Mouse (Mus musculus) liver, embryonic 13.5 days (tissue): ENCODE data around the gene Urb1. TPM values are rescaled to one million over a fixed set of nuclear protein-coding genes. Genes with fewer than 3 reads are reported as not detected.
A peak's percentile ranks its signal among the peaks of the same experiment; 100 is the strongest.

Experiments used
- ATAC-seq: fragments of 200-750 bp; cut with Nextera tagmentation; 2 replicates; pipeline ENCODE4 v1.8.0; 2017; ENCODE audit warnings: low read depth, mild to moderate bottlenecking, moderate number of reproducible peaks, moderate library complexity
- DNase-seq: peaks from one replicate; pipeline ENCODE4 v3.0.0; 2022
- H3K27ac ChIP-seq: fragments of 300-500 bp; sonication (generic); 2 replicates; pipeline ENCODE4 v1.5.1; 2015; ENCODE audit warnings: moderate library complexity, mild to moderate bottlenecking, inconsistent platforms
- H3K27me3 ChIP-seq: fragments of 300-500 bp; sonication (generic); 2 replicates; pipeline ENCODE4 v1.6.1; 2015; ENCODE audit warnings: mild to moderate bottlenecking, inconsistent platforms
- H3K36me3 ChIP-seq: fragments of 300-500 bp; sonication (generic); 2 replicates; pipeline ENCODE4 v1.6.1; 2015; ENCODE audit warnings: mild to moderate bottlenecking, inconsistent platforms
- H3K4me1 ChIP-seq: fragments of 300-500 bp; sonication (generic); replicated peaks from 2 replicates; pipeline ENCODE4 v1.6.1; 2015; ENCODE audit warnings: inconsistent platforms
- H3K4me2 ChIP-seq: fragments of 300-500 bp; sonication (generic); 2 replicates; pipeline ENCODE4 v1.6.1; 2015; ENCODE audit warnings: inconsistent platforms, mild to moderate bottlenecking, moderate library complexity
- H3K4me3 ChIP-seq: fragments of 300-500 bp; sonication (generic); replicated peaks from 2 replicates; pipeline ENCODE4 v1.5.1; 2015; ENCODE audit warnings: mild to moderate bottlenecking, inconsistent platforms
- H3K9ac ChIP-seq: fragments of 300-500 bp; sonication (generic); 2 replicates; pipeline ENCODE4 v1.6.1; 2015; ENCODE audit warnings: mild to moderate bottlenecking, inconsistent platforms
- H3K9me3 ChIP-seq: fragments of 300-500 bp; sonication (generic); replicated peaks from 2 replicates; pipeline ENCODE4 v1.6.1; 2016; ENCODE audit warnings: inconsistent platforms
- WGBS: fragments of 180-500 bp; shearing (Covaris S2); methylation state at CpG from one replicate; pipeline ENCODE4 v1.1.7; 2015; ENCODE audit not compliant: insufficient replicate concordance; 5-methylcytosine and 5-hydroxymethylcytosine counted together
- polyA plus RNA-seq: library from polyadenylated mRNA; unstranded; fragments of >200 nt; fragmentation: Nextera tagmentation; extraction: Ambion mirVana; gene quantifications from 2 replicates; pipeline ENCODE4 v1.2.1, GENCODE M21; 2015

Gene Urb1
- 4.7 and 7.5 TPM in 2 replicates for polyA plus RNA-seq

GRCm38 (mm10) chr16:90809975-90810715 lies at the start of gene Urb1:
Gene Urb1 (minus strand): TSS chr16:90810413.
- Histone ChIP-seq H3K4me1 (peaks cover 38% of the 10 kb centered on the region), H3K4me2 (peak within 1 kb of the TSS; percentile 93), H3K9ac (peak within 1 kb of the TSS; percentile 78), H3K27ac (peak within 1 kb of the TSS; percentile 92), H3K4me3 (peak within 1 kb of the TSS; percentile 89), H3K27me3 (0 out of 2 replicates have a peak, but pooled peaks cover 5% of the 10 kb centered on the region), H3K9me3 (no peaks in the 10 kb centered on the region), H3K36me3 (peaks cover 6% of the 10 kb centered on the region; the same call in 1 of the 2 replicates)
- DNase-seq: peak; percentile 95
- WGBS: under 1% methylated on average over 47 of the region's 47 CpGs
- peak; percentile 90 for ATAC-seq

DNA sequence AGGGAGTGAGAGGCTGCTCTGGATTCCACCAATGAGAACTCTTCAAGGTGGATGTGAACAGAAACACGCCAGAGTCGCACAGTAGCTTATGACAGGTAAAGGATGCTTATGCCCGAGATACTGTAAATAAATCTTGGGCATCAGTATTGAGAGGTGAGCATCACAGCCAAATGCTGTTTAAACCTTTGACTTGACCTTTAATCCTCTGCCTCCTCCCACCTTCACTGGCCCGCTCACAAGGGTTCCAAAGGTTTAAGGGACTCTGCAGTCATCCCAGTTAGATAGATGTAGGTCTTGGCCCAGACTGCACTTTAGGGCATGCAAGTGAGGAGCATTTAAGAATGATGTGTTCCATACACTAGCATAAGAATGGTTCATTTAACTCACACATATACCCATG lies 48.0 kb upstream of the Urb1 start:
- 0 out of 2 replicates have a peak, but pooled peaks cover 10% of the 10 kb centered on the region for H3K27me3 ChIP-seq
- H3K9ac ChIP-seq: no peak overlapping the region
- H3K27ac ChIP-seq: no peak overlapping the region
- H3K4me2 ChIP-seq: no peak overlapping the region
- ATAC-seq: no peak
- H3K9me3 ChIP-seq: no peaks in the 10 kb centered on the region
- 0 out of 2 replicates have a peak, but pooled peaks cover 2% of the 10 kb centered on the region for H3K4me1 ChIP-seq
- no peaks in the 10 kb centered on the region for H3K36me3 ChIP-seq
- WGBS: 62% methylated on average over 4 of the region's 4 CpGs
- H3K4me3 ChIP-seq: no peak overlapping the region
- DNase-seq: no peak

- no peak overlapping the region for H3K27ac ChIP-seq
- no peaks in the 10 kb centered on the region for H3K9me3 ChIP-seq
- H3K27me3 ChIP-seq: 0 out of 2 replicates have a peak, but pooled peaks cover 10% of the 10 kb centered on the region
- 0 out of 2 replicates have a peak, but pooled peaks cover 2% of the 10 kb centered on the region for H3K4me1 ChIP-seq
- no peak overlapping the region for H3K4me3 ChIP-seq
- no peak overlapping the region for H3K4me2 ChIP-seq
- no peaks in the 10 kb centered on the region for H3K36me3 ChIP-seq
- no peak for DNase-seq
- WGBS: 58% methylated on average over 6 of the region's 6 CpGs
- ATAC-seq: no peak
- no peak overlapping the region for H3K9ac ChIP-seq
Measured at GRCm38 (mm10) chr16:90856552-90857200, 46.5 kb upstream of the Urb1 start.

DNA sequence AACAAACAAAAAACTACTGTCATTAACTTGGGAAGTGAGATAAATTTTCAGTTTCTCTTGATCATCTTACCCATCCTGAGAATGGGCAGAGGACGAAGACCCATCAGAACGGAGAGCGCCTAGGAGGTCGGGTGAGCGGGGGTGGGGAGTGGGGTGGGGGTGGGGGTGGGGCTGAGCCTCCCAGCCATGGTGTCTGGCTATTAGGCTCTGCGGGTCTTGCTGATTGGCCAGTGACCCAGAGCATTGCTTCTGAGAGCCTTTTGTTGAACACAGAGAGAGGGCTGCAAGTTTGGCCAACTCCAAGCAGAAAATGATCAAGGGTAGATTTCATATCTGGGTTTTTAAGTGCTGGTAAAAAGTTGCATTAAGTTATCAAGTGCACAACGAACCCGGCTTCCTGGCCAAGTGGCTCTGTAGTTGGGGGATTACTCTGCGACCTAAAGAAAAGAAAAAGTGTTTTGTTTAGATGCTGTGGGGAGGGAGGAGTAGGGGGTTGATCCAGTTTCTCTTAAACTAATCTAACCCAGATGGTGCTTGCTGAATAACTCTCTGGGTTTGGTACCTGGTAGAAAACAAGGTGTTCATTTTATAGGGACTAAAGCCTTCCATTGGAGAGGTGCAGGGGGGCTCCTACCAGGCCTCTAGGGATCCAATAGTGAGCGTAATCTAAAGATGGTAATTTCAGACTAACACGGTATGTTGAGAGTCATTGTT lies 41.6 kb upstream of the Urb1 start:
- Histone ChIP-seq H3K27ac (no peak overlapping the region), H3K9me3 (no peaks in the 10 kb centered on the region), H3K4me2 (no peak overlapping the region), H3K9ac (no peak overlapping the region), H3K4me3 (no peak overlapping the region), H3K27me3 (peaks cover 10% of the 10 kb centered on the region; the same call in 1 of the 2 replicates), H3K36me3 (no peaks in the 10 kb centered on the region), H3K4me1 (0 out of 2 replicates have a peak, but pooled peaks cover 1% of the 10 kb centered on the region)
- DNase-seq (no peak), ATAC-seq (no peak)
- WGBS: 64% methylated on average over 11 of the region's 11 CpGs

GRCm38 (mm10) chr16:90850881-90851280 lies 40.7 kb upstream of the Urb1 start:
- H3K4me3 ChIP-seq: no peak overlapping the region
- H3K9me3 ChIP-seq: no peaks in the 10 kb centered on the region
- 61% methylated on average over 7 of the region's 7 CpGs for WGBS
- H3K27me3 ChIP-seq: peaks cover 10% of the 10 kb centered on the region; the same call in 1 of the 2 replicates
- H3K9ac ChIP-seq: no peak overlapping the region
- H3K36me3 ChIP-seq: no peaks in the 10 kb centered on the region
- H3K27ac ChIP-seq: no peak overlapping the region
- no peak for ATAC-seq
- no peak overlapping the region for H3K4me2 ChIP-seq
- no peak for DNase-seq
- no peaks in the 10 kb centered on the region for H3K4me1 ChIP-seq

DNA sequence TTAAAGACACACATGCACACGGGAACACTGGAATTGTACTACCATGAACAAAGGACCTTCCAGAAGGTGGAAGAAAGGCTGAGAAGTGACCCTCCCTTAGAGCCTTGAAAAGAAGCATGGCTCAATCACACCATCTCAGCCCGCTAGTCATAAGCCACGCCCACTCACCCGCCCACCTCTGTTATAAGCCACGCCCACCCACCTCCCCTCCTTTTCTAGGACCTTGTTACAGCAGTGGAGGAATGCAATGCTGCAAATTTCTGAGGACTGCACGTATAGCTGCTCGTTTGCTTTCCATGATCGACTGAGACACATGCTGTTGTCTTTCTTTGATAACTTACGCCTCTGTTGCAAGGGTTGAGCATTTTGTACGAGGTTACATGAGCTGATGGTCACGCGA lies 39.0 kb upstream of the Urb1 start:
- WGBS: 34% methylated on average over 12 of the region's 12 CpGs
- Histone ChIP-seq H3K4me2 (no peak overlapping the region), H3K36me3 (no peaks in the 10 kb centered on the region), H3K4me3 (no peak overlapping the region), H3K27me3 (no peaks in the 10 kb centered on the region; the same call in 1 of the 2 replicates), H3K4me1 (no peaks in the 10 kb centered on the region), H3K27ac (no peak overlapping the region), H3K9ac (no peak overlapping the region), H3K9me3 (no peaks in the 10 kb centered on the region)
- DNase-seq (no peak), ATAC-seq (no peak)

GRCm38 (mm10) chr16:90848697-90849096 lies 38.5 kb upstream of the Urb1 start:
- H3K4me3 ChIP-seq: no peak overlapping the region
- H3K36me3 ChIP-seq: no peaks in the 10 kb centered on the region
- DNase-seq (no peak), ATAC-seq (no peak)
- WGBS: 60% methylated on average over 7 of the region's 7 CpGs
- no peak overlapping the region for H3K9ac ChIP-seq
- H3K27me3 ChIP-seq: no peaks in the 10 kb centered on the region; the same call in 1 of the 2 replicates
- no peak overlapping the region for H3K27ac ChIP-seq
- H3K9me3 ChIP-seq: no peaks in the 10 kb centered on the region
- no peaks in the 10 kb centered on the region for H3K4me1 ChIP-seq
- no peak overlapping the region for H3K4me2 ChIP-seq

DNA sequence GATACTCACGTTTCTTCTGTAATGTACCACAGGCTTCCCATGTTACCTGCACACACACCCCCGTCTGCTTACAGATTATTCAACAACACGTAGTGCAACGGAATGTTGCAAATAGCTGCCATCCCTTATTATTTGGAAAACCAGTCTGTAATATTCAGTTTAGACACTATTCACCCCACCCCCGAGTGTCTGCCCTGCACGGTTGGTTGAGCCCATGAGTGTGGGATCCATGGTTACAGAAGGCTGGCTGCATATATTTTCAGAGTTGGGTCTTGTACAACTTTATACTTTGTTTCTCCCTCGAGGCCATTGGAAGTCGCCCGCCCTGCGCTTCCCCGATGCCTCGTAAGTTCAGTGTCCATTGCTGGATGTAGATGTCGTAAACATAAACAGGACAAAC lies 35.4 kb upstream of the Urb1 start:
- H3K4me2 ChIP-seq: no peak overlapping the region
- no peaks in the 10 kb centered on the region for H3K9me3 ChIP-seq
- no peak overlapping the region for H3K4me3 ChIP-seq
- DNase-seq: no peak
- H3K4me1 ChIP-seq: no peaks in the 10 kb centered on the region
- WGBS: 75% methylated on average over 13 of the region's 13 CpGs
- no peaks in the 10 kb centered on the region for H3K36me3 ChIP-seq
- H3K27me3 ChIP-seq: peaks cover 7% of the 10 kb centered on the region; the same call in 1 of the 2 replicates
- no peak for ATAC-seq
- no peak overlapping the region for H3K27ac ChIP-seq
- no peak overlapping the region for H3K9ac ChIP-seq

GRCm38 (mm10) chr16:90845038-90845437 lies 34.8 kb upstream of the Urb1 start:
- Histone ChIP-seq H3K9ac (no peak overlapping the region), H3K36me3 (no peaks in the 10 kb centered on the region), H3K27ac (no peak overlapping the region), H3K4me1 (no peaks in the 10 kb centered on the region), H3K27me3 (peaks cover 8% of the 10 kb centered on the region; the same call in 1 of the 2 replicates), H3K4me2 (no peak overlapping the region), H3K4me3 (no peak overlapping the region), H3K9me3 (no peaks in the 10 kb centered on the region)
- 68% methylated on average over 6 of the region's 6 CpGs for WGBS
- ATAC-seq (no peak), DNase-seq (no peak)

- 69% methylated on average over 9 of the region's 9 CpGs for WGBS
- Histone ChIP-seq H3K4me1 (no peaks in the 10 kb centered on the region), H3K36me3 (no peaks in the 10 kb centered on the region), H3K9me3 (no peaks in the 10 kb centered on the region), H3K4me2 (no peak overlapping the region), H3K4me3 (no peak overlapping the region), H3K27me3 (peaks cover 13% of the 10 kb centered on the region; the same call in 1 of the 2 replicates), H3K9ac (no peak overlapping the region), H3K27ac (no peak overlapping the region)
- DNase-seq (no peak), ATAC-seq (no peak)
Measured at GRCm38 (mm10) chr16:90842164-90842563, 32.0 kb upstream of the Urb1 start.

- Histone ChIP-seq H3K4me1 (no peaks in the 10 kb centered on the region), H3K9me3 (no peaks in the 10 kb centered on the region), H3K36me3 (no peaks in the 10 kb centered on the region), H3K27ac (no peak overlapping the region), H3K4me3 (no peak overlapping the region), H3K9ac (no peak overlapping the region), H3K27me3 (peaks cover 55% of the 10 kb centered on the region), H3K4me2 (no peak overlapping the region)
- ATAC-seq (no peak), DNase-seq (no peak)
- 53% methylated on average over 8 of the region's 8 CpGs for WGBS
Measured at GRCm38 (mm10) chr16:90837431-90837830, 27.2 kb upstream of the Urb1 start.
